Mouse (Mus musculus): ENCODE data around the gene Slpi. TPM values are rescaled to one million over a fixed set of nuclear protein-coding genes. Genes with fewer than 3 reads are reported as not detected.
A peak's percentile ranks its signal among the peaks of the same experiment; 100 is the strongest.

The Slpi gene
- polyA plus RNA-seq, 1 experiment = 1.6 TPM

DNA sequence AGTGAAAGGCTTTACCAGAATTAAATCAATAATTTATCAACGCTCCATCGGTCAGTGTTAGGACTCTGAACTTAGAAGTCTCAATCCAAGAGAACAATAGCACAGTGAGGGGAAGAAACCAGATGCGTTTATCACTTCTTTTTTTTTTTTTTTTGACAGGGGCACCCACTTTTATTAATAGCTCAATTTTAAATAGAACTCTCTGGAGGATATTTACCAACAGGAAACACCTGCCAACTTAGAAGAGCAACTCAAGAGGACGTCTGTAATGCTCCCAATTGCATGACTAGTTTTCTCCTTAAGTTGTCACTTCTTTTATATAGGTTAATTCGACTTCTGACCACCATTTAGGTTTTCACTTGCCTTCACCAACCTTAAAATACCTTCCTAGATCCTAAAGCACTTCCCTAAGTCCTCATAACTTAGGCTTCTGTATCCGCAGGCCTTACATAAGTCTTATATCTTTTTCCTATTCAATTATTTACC lies 20.2 kb downstream of the Slpi start:
- TF ChIP-seq EP300 (IDR thresholded peaks at IDR 0.05; ENCODE audit: insufficient read depth, low read depth, low read length) (no peak), POLR2A (IDR thresholded peaks at IDR 0.05; ENCODE audit: insufficient read depth, low read length) (no peak), CTCF (IDR thresholded peaks at IDR 0.05; ENCODE audit: low read depth, low read length) (no peak)
- Histone ChIP-seq H3K36me3 (ENCODE audit: control insufficient read depth, insufficient read depth, low read length, poor library complexity, severe bottlenecking) (no peaks in the 10 kb centered on the region), H3K4me3 (ENCODE audit: low read depth, low read length) (no peak overlapping the region), H3K9ac (ENCODE audit: low read depth, poor library complexity, severe bottlenecking) (no peak overlapping the region), H3K27ac (ENCODE audit: insufficient read depth, low read length) (no peak overlapping the region), H3K4me1 (ENCODE audit: control insufficient read depth, insufficient read depth, low read length) (no peaks in the 10 kb centered on the region), H3K27me3 (ENCODE audit: control insufficient read depth, insufficient read depth, low read length, poor library complexity, severe bottlenecking) (no peaks in the 10 kb centered on the region), H3K9me3 (replicated peaks; ENCODE audit: control insufficient read depth, insufficient read depth, low read length, poor library complexity, severe bottlenecking) (no peaks in the 10 kb centered on the region)

DNA sequence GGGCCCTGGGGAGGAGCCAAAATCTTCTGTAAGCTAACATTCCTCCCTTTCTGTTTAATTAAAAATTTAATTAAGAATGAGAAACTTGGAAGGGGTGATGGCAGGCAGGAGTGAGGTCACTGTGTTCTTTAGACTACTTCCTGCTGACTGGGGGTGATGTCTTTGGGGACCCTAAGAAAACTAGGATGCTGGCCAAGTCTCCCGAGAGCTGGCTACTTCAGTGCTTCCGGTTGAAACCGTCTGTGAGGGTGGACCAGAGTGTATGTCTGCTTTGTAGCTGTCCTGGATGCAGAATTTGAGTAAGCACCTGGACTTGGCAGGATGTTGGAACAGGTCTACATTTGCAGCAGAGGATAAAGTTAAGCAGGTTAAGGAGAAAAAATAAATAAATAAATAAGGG lies 21.9 kb downstream of the Slpi start:
- no peak for TF ChIP-seq CTCF (IDR thresholded peaks at IDR 0.05; ENCODE audit: low read depth, low read length)
- TF ChIP-seq EP300 (IDR thresholded peaks at IDR 0.05; ENCODE audit: insufficient read depth, low read depth, low read length) = no peak
- no peak for TF ChIP-seq POLR2A (IDR thresholded peaks at IDR 0.05; ENCODE audit: insufficient read depth, low read length)

DNA sequence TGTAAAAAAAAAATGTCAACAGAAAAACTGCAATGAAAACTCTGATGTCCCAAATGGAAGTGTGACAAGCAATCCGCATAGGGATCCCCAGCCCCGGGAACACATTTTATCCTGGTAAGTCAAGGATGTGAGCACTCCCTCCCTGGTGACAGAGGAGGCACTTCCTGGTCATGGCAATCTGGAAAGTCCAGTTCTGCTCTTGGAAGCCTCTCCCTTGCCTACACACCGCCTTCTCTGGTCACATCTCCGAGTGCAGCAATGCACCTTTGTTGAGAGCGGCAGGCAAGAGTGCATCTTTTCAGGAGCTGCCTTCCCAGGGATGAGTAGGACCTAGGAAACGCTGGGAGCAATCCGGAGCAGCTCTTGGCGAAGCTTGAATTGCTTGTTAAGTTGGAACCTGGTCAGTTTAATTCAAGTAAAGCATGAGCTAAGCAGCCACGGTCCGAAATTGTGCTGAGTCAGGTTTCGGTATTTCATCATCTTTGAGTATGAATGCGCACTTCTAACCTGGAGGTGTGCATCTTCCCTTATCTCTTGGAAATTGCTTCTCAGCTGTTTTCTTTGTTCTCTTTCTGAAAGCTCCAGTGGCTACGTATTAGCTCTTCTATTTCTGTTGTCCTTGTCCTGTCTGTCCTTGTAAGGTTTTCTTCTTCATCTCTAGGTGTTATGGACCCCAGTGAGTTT lies 27.8 kb downstream of the Slpi start:
- TF ChIP-seq POLR2A (IDR thresholded peaks at IDR 0.05; ENCODE audit: insufficient read depth, low read length) (no peak), CTCF (IDR thresholded peaks at IDR 0.05; ENCODE audit: low read depth, low read length) (no peak)
- Histone ChIP-seq H3K27me3 (ENCODE audit: control insufficient read depth, insufficient read depth, low read length, poor library complexity, severe bottlenecking) (no peaks in the 10 kb centered on the region; the same call in 1 of the 2 replicates), H3K9ac (ENCODE audit: low read depth, poor library complexity, severe bottlenecking) (no peak overlapping the region), H3K36me3 (ENCODE audit: control insufficient read depth, insufficient read depth, low read length, poor library complexity, severe bottlenecking) (no peaks in the 10 kb centered on the region), H3K4me3 (ENCODE audit: low read depth, low read length) (no peak overlapping the region), H3K27ac (ENCODE audit: insufficient read depth, low read length) (no peak overlapping the region), H3K4me1 (ENCODE audit: control insufficient read depth, insufficient read depth, low read length) (no peaks in the 10 kb centered on the region), H3K9me3 (replicated peaks; ENCODE audit: control insufficient read depth, insufficient read depth, low read length, poor library complexity, severe bottlenecking) (no peaks in the 10 kb centered on the region)

More for the DNA sequence above, 21.9 kb downstream of the Slpi start:
- H3K9ac ChIP-seq (ENCODE audit: low read depth, poor library complexity, severe bottlenecking) = no peak overlapping the region
- H3K4me1 ChIP-seq (ENCODE audit: control insufficient read depth, insufficient read depth, low read length) = no peaks in the 10 kb centered on the region
- no peak overlapping the region for H3K27ac ChIP-seq (ENCODE audit: insufficient read depth, low read length)
- no peak overlapping the region for H3K4me3 ChIP-seq (ENCODE audit: low read depth, low read length)
- no peaks in the 10 kb centered on the region for H3K36me3 ChIP-seq (ENCODE audit: control insufficient read depth, insufficient read depth, low read length, poor library complexity, severe bottlenecking)
- H3K9me3 ChIP-seq (replicated peaks; ENCODE audit: control insufficient read depth, insufficient read depth, low read length, poor library complexity, severe bottlenecking) = no peaks in the 10 kb centered on the region
- no peaks in the 10 kb centered on the region for H3K27me3 ChIP-seq (ENCODE audit: control insufficient read depth, insufficient read depth, low read length, poor library complexity, severe bottlenecking)

DNA sequence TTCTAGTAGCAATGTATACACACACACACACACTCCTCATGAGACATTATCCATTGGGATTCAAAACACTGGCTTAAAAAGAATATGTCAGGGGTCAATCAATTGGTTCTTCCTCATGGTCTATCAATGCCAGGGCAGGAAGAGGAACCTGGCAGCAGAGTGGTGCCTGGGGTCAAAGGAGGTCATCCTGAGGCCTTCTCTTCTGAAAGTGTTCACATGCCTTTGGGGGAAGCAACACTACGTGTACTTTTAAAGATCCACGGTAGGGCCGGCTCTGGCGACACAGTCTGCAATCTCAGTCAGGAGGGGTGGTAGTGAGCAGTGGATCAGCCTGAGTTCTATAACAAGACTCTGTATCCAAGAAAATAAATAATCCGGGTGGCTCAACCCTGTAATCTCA lies 29.2 kb downstream of the Slpi start:
- H3K9ac ChIP-seq (ENCODE audit: low read depth, poor library complexity, severe bottlenecking) = no peak overlapping the region
- H3K36me3 ChIP-seq (ENCODE audit: control insufficient read depth, insufficient read depth, low read length, poor library complexity, severe bottlenecking) = no peaks in the 10 kb centered on the region
- TF ChIP-seq CTCF (IDR thresholded peaks at IDR 0.05; ENCODE audit: low read depth, low read length) = no peak
- TF ChIP-seq POLR2A (IDR thresholded peaks at IDR 0.05; ENCODE audit: insufficient read depth, low read length) = no peak
- no peak overlapping the region for H3K4me3 ChIP-seq (ENCODE audit: low read depth, low read length)
- H3K4me1 ChIP-seq (ENCODE audit: control insufficient read depth, insufficient read depth, low read length) = no peaks in the 10 kb centered on the region
- H3K9me3 ChIP-seq (replicated peaks; ENCODE audit: control insufficient read depth, insufficient read depth, low read length, poor library complexity, severe bottlenecking) = no peaks in the 10 kb centered on the region
- no peak overlapping the region for H3K27ac ChIP-seq (ENCODE audit: insufficient read depth, low read length)
- H3K27me3 ChIP-seq (ENCODE audit: control insufficient read depth, insufficient read depth, low read length, poor library complexity, severe bottlenecking) = no peaks in the 10 kb centered on the region; the same call in 1 of the 2 replicates

DNA sequence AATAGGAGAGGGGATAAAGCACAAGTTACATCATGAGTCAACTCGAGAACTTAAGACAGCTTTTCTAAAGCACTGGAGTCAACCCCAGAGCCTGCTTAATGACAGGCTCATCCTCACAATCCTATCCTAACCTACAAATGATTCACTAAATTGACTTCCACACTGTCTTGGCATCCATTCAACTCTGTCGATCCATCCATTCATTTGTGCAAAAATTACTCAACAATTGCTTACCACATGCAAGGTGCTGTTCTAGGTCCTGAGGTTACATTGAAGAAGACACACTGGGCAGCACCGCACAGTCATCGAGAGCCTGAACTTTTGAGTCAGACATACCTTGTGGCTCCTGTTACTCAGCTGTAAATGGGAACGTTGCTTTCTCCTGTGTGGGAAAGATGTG lies 29.9 kb downstream of the Slpi start:
- Histone ChIP-seq H3K27me3 (ENCODE audit: control insufficient read depth, insufficient read depth, low read length, poor library complexity, severe bottlenecking) (no peaks in the 10 kb centered on the region; the same call in 1 of the 2 replicates), H3K4me1 (ENCODE audit: control insufficient read depth, insufficient read depth, low read length) (no peaks in the 10 kb centered on the region), H3K27ac (ENCODE audit: insufficient read depth, low read length) (no peak overlapping the region), H3K36me3 (ENCODE audit: control insufficient read depth, insufficient read depth, low read length, poor library complexity, severe bottlenecking) (no peaks in the 10 kb centered on the region), H3K9ac (ENCODE audit: low read depth, poor library complexity, severe bottlenecking) (no peak overlapping the region), H3K4me3 (ENCODE audit: low read depth, low read length) (no peak overlapping the region), H3K9me3 (replicated peaks; ENCODE audit: control insufficient read depth, insufficient read depth, low read length, poor library complexity, severe bottlenecking) (no peaks in the 10 kb centered on the region)
- TF ChIP-seq CTCF (IDR thresholded peaks at IDR 0.05; ENCODE audit: low read depth, low read length) (no peak), POLR2A (IDR thresholded peaks at IDR 0.05; ENCODE audit: insufficient read depth, low read length) (no peak), EP300 (IDR thresholded peaks at IDR 0.05; ENCODE audit: insufficient read depth, low read depth, low read length) (no peak)

DNA sequence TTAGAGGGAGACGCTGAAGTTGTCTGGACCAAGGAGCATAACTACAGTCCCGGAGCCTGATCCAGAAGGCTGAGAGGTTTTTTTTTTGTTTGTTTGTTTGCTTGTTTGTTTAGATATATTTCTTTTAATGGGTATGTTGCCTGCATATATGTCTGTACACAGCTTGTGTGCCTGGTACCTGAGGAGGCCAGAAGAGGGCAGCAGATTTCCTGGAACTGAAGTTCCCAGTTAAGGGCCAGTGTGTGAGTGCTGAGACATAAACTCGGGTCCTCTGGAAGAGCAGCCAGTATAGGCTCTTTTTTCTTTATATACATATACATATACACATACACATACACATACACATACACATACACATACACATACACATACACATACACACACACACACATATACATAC lies 30.5 kb downstream of the Slpi start:
- Histone ChIP-seq H3K27me3 (ENCODE audit: control insufficient read depth, insufficient read depth, low read length, poor library complexity, severe bottlenecking) (no peaks in the 10 kb centered on the region; the same call in 1 of the 2 replicates), H3K4me1 (ENCODE audit: control insufficient read depth, insufficient read depth, low read length) (no peaks in the 10 kb centered on the region), H3K36me3 (ENCODE audit: control insufficient read depth, insufficient read depth, low read length, poor library complexity, severe bottlenecking) (no peaks in the 10 kb centered on the region)

More for the DNA sequence above, 30.5 kb downstream of the Slpi start:
- TF ChIP-seq CTCF (IDR thresholded peaks at IDR 0.05; ENCODE audit: low read depth, low read length) (peak; percentile 56), POLR2A (IDR thresholded peaks at IDR 0.05; ENCODE audit: insufficient read depth, low read length) (no peak), EP300 (IDR thresholded peaks at IDR 0.05; ENCODE audit: insufficient read depth, low read depth, low read length) (no peak)
- no peak overlapping the region for H3K9ac ChIP-seq (ENCODE audit: low read depth, poor library complexity, severe bottlenecking)
- no peak overlapping the region for H3K4me3 ChIP-seq (ENCODE audit: low read depth, low read length)
- H3K9me3 ChIP-seq (replicated peaks; ENCODE audit: control insufficient read depth, insufficient read depth, low read length, poor library complexity, severe bottlenecking) = no peaks in the 10 kb centered on the region
- no peak overlapping the region for H3K27ac ChIP-seq (ENCODE audit: insufficient read depth, low read length)
